Mouse (Mus musculus): ENCODE data around the gene Fam8a1. TPM values are rescaled to one million over a fixed set of nuclear protein-coding genes. Genes with fewer than 3 reads are reported as not detected.

Gene Fam8a1
- 10 to 100 TPM; 84.7 to 86.4 TPM for total RNA-seq (2021)
- long read RNA-seq, transcript Fam8a1-201 (5 exons, 3,664 nt) = major isoform, 45 of 54 reads
- long read RNA-seq, partial matches to known transcripts = 2 of 54 reads
- long read RNA-seq, other reads (novel, unspliced or antisense) = 7 of 54 reads

DNA sequence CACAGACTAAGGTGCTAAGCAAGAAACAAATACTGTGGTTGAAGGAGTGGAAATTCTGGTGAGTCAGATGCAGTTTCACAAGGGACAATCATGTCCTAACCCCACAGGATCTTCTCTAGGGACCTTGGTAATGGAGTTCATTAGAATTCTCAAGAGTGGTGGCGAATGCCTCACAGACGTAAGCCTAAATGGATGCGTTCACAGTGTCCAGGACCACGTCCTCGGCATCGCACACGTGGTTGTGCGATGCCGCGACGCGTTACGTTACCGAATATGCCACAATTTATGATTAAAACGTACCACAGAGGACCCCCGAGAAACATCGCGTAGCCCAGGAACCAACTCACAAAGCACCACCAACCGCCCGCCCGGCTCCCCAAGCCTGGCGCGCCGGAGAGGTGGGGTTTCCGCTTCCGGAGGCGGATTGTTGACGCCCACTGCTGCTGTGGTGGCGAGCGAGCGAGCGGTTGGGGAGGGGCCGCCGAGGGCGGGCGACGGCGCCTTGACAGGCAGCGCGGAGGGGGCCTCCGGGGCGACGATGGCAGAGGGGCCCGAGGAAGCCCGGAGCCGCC lies at the start of gene Fam8a1:
Gene Fam8a1, plus strand, starts transcription at position 475 of the 572 bp plus-strand sequence.
- peak; percentile 87 to 92 for DNase-seq (ENCODE audit: low spot score in 2 of 2)

DNA sequence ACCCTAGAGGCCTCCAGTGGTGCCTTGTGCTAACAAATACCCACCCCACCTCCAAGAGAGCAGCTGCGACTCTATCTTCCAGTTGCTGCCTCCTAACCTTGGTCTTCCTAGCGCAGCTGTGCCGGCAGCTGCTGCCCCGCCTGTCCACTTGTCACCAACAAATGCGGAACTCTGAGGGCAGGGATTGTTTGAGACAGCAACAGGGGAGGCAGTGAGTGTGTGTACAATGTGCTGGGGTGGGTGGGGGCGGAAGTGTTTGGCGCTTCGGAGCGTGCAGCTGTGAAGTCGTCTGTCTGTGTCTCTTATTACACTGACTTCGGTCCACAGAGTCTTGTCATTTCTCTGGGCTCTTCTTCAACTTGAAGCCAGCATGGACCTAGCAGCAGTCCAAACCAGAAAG lies 49.7 kb upstream of the Fam8a1 start:
- DNase-seq (ENCODE audit: low spot score in 2 of 2) = peak in 1 of 2 experiments; percentile 39

DNA sequence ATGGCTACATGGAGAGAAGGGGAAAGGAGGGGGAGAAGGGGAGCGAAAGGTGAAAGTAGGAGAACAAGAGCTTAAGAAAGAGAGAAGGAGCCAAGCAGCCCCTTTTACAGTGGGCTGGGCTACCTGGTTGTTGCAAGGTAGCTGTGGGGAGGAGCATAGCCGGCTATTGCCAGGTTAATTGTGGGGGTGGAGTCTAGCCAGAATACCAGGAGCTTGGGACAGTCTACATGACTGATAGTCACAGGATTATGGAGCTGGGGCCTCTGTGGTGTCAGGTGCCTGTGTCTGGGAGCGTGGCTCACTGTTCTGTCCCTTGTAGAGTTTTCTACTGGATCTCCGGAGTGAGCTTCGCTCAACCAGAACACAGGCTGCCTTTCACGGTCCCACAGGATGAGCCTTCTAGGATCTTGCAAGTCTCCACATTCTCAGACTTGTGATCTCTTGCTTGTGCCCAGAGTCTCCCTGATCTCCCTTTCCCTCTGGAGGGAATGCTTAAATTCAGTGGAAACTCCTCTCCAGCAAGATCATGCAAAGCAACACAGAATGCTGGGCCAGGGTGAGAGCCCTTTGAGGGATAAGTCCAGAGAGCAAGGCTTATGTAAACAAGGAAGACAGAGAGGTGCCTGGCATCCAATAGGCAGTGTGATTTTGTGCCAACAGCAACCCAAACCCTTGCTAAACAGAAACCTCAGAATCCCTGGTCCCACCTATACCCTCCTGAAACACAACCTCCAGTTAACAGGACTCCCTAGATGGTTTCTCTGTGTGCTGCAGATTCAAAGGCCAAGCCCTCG lies 48.2 kb upstream of the Fam8a1 start:
- DNase-seq (ENCODE audit: low spot score in 2 of 2) = no peak

DNA sequence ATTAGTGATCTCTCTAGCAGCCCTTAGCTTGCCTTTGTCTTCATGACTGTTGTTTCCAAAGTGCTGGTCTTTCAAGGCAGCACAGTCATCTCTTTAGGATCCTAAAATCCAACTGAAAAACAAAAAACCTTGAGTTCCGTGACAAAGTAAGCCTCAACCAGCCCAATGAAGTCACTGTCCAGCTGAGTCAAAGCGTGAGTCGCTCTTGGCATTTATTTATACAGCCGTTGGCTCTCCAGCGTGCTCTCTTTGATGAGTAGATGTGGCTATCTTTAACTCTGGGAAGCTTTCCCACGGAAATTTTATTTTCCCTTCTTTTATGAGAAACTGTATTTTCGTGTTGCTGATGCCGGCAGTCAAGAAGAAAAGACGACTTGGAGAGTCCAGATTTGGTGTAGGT lies 42.7 kb upstream of the Fam8a1 start:
- DNase-seq (ENCODE audit: low spot score in 2 of 2) = no peak

DNA sequence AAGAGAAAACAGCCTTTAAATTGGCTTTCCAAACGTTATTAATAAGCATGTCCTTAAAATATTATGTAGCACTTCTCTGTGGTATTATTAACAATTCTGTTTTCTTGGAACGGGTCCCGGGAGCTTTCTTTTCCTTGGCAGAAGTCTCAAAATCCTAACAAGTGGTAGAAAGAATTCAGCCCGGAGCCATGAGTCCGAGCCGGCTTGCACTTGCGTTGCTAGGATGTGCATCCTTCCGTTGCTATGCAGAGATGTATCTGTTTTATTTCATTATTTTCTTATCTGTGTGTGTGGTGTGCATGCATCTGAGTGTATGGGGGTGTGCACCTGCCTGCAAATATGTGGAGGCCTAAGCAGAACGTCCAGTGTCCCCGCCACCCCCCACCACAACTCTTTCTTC lies 41.5 kb upstream of the Fam8a1 start:
- DNase-seq (ENCODE audit: low spot score in 2 of 2) = peak; percentile 55 to 81

DNA sequence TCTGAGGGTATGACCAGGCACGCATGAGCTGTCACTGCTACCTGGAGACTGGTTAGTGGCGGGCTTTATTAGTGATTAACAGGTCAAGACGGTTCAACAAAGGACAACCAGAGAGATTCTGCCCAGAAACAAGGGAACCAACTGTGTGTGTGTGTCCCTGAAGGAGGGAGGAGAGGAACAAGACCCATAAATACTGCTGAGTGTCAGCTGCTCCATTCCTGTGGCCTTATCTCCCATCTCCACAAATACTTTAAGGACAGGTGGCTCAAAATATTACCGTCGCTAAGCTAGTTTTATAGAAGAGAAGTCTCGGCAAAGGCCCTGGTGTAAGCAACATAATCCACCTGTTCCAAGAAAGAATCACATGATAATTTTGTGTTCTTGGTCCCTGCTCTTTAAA lies 39.9 kb upstream of the Fam8a1 start:
- no peak for DNase-seq (ENCODE audit: low spot score in 2 of 2)

DNA sequence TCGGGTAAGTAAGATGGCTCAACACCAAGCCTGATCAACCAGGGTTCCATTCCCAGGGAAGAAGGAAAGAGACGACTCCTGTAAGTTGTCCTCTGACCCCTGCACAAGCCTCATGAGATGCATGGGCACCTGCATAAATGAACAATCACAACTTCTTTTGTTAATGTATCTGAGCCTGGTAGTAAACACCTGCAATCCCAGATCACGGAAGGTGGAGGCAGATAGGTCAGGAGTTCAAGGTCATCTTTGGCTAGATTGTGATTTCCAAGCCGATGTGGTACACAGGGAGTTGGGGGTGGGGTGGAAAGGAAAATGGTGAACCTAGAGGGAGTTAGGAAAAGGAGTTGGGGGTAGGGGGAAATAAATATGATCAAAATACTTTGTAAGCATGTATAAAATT lies 36.5 kb upstream of the Fam8a1 start:
- DNase-seq (ENCODE audit: low spot score in 2 of 2) = no peak

DNA sequence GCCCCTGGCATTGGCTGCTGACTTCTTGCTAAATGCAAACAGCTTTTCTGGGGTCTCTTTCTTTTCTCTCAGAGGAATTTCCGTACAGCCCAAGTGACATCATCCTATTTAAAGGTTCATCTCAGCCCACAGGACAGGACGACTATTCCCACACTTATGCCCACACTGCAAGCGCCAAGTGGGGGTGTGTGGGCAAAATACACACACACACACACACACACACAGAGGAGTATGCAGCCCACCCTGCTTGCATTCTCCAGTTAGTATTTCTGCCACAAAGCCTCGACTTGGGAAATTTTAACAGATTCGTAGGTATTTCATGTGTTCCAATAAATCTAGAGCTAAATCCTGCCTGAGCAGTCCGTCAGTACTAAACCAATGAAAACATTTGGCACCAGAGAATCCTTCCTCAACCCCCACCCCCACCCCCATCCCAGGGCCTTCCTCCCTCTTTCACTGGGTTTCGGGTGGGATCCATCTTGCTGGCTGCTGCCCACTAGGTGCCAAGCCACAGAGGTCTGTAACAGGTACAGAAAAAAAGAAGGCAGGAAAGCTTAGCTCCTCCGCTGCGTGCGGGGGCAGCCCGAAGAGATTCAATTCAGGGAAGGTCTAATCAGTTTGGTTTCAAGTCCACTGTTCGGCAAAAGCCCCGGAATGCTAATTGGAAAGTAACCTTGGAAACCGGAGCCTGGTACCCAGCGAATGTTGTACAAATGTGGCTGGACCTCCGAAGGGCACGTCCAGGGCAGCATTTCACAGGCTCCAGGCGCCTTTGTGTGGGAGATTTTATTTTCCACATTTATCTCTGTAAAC lies 35.8 kb upstream of the Fam8a1 start:
- peak; percentile 26 to 57 for DNase-seq (ENCODE audit: low spot score in 2 of 2)

DNA sequence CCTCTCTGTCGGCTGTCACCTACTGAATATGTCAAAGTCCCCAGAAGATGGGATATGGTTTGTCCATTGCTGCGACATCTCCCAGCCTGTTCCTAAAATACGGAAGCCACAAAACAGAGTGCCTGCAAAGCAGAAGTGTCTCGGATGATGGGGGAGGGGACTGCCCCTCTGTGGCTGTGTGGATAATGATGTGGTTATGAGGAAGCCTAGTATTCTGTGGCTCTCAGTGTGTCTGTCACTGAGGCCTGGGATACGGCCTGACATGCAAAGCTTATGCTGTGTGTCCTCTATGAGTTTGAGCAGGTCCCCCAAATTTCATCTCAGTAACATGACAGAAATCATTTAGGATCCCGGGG lies 35.2 kb upstream of the Fam8a1 start:
- DNase-seq (ENCODE audit: low spot score in 2 of 2) = peak in 1 of 2 experiments; percentile 53

DNA sequence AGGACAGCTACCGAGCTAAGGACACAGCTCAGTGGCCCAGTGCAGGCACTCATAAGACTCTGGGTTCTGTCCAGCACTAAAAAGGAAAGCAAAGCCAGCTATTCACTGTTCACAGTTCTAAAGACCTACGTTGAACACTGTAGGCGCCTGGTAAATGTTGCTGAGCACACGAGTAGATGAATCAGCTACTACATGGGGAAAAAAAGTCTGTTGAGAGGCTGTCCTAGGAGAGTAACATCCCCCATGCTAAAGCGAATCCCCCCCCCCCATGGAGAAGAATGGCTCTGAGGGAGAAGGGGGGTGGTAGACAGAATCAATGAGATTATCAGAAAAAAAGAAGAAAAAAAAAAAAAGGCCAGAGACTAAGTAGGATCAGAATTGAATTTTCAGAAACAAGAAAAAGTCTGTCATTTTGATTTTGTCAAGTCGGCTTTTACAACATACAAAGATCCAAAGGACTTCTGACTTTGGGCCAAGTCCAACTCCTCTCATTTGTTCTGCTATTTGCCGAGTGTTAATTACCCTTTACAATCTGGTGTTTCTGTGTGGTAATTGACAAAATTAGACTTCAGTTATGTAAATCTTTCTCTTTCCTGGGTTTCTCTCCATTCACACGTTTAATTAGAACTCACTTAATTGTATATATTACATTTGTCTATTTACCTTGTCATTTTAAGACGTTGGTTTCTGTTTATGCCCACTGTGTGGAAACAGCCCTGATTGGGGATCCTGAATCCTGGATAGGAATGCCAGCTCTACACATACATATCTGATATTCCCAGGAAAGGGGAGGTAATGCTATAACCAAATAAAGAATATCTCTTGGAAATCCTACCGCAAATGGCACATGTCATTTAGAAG lies 28.5 kb upstream of the Fam8a1 start:
- peak; percentile 50 to 85 for DNase-seq (ENCODE audit: low spot score in 2 of 2)

DNA sequence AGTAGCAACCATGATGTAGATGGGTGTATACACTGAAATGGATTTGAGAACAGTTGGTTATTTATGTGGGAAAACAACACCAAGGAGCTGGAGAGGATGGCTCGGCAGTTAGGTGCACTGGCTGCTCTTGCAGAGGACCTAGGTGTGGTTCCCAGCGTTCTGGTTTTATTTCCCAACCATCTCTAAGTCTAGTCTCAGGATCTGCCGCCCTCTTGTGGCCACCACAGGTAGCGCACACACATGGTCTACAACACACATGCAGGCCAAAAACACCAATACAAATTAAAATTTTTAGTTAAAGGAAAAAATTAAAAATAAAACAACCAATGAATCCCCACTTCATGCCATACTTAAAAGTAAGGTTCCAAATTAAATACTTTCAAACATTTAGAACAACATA lies 27.0 kb upstream of the Fam8a1 start:
- DNase-seq (ENCODE audit: low spot score in 2 of 2) = no peak

DNA sequence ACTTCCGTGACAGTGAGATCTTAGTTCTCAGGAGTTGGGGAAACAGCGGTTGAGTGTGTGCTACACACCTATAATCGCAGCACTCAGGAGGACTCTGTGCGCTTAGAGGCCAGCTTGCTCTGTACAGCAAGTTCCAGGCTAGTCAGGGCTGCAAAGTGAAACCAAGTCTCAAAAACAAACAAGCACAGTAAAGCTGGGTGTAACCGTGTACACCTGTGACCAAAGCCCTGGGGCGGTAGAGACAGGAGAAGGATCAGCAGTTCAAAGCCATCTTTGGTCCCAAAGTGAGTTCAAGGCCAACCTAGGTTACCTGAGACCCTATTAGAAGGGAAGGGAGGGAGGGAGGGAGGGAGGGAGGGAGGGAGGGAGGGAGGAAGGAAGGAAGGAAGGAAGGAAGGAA lies 25.1 kb upstream of the Fam8a1 start:
- DNase-seq (ENCODE audit: low spot score in 2 of 2) = no peak

DNA sequence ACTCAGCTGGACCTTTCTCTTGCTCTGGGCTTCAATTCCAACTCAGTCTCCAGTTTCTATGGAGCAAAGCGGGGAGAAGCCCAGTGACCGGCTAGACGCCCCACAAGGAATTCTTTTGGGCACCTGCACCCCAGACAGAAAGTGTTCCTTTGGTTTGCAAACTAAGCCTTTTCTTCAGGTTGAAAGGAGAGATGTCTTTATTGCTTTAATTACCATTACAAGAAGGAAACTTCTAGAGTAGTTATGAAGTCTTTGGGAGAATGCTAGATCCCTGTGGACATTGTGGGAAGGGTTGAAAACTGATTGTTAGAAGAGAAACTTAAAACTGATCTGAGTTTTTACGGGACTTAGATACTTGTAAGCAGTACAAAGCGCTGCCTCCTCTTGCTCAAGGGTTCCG lies 23.8 kb upstream of the Fam8a1 start:
- DNase-seq (ENCODE audit: low spot score in 2 of 2) = no peak

DNA sequence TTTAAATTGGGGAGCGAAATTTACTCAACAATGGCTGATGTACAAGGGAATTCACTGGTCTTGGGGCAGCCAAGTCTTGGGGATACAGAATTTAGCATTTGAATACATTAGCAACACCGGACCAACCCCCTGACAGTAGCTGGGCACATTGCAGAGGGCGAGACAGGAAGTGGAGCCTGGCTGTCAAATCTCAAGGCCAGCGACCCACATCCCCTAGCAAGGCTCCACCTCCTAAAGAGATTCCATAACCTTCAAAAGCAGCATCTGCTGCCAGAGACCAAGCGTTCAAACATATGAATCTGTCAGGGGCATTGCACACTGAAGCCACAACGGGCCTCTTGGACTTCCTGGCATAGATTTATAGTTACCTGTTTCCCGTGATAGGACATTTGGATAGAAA lies 17.5 kb upstream of the Fam8a1 start:
- no peak for DNase-seq (ENCODE audit: low spot score in 2 of 2)

DNA sequence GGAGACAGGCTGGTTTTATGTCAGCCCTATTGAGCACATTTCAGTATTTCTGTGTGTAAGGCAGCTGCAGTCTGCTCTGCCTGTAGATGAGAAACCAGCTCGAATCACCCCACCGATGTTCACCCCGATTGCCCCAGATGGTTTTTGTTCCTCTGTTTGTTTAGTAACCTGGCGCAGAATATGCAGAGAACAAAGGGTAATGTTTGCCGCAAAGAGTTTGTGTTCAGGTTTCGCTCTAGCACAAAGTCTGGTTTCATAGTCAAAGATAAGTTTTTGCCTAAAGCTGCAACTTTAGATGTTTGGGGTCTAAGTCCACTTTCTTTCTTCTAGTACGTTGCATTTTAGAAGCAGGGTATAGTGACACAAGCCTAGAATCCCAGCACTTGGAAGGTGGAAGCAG lies 16.7 kb upstream of the Fam8a1 start:
- DNase-seq (ENCODE audit: low spot score in 2 of 2) = no peak

DNA sequence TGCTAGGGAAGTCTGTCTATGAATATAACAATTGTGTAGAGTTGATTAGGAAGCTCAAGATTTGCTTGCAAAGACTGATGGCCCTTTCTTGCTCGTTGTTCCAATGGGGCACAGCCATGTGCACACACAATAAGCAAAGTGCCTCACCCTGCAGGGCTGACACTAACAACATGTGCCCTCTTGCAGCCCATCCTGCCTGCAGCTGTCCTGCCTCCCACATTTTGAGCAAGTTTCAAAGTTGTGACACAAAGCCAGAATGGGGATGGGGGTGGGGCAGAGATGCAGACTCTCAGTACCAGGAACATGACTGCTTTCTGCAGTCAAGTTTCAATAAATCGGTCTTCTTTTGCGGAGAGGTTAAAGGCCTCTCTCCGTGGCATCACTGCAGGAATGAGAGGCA lies 15.7 kb upstream of the Fam8a1 start:
- peak in 1 of 2 experiments; percentile 58 for DNase-seq (ENCODE audit: low spot score in 2 of 2)

DNA sequence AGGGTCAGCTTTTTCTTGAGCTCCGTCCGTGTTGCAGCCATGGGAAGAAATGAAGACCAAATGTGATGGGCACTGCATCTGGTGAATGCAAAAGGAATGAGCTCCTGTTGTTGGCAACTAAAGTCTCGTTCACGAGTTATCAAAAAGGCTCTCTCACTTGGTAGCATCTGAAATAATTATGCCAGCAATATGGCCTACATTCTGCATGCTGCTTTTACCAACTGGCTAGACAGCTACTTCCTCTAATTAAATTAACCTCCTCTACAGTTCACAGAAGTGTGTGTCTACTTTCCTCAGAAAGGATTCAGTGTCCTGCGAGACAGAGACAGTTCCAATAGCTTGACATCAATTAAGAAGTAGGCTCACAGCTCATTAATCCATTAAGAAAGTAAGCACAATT lies 14.8 kb upstream of the Fam8a1 start:
- peak in 1 of 2 experiments; percentile 58 for DNase-seq (ENCODE audit: low spot score in 2 of 2)

DNA sequence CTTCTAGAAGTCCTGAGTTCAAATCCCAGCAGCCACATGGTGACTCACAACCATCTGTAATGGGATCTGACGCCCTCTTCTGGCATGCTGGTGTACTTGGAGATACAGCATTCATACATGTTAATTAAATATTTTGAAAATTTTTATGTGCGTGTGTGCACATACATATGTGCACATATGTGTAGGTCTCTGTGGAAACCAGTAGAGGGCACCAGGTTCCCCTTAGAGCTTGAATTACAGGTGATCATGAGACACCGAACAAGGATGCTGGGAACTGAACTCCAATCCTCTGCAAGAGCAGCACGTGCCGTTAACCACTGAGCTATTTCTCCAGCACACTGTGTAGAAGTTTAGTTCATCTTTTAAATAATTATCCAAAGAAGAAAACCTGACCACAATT lies 10.1 kb upstream of the Fam8a1 start:
- no peak for DNase-seq (ENCODE audit: low spot score in 2 of 2)

DNA sequence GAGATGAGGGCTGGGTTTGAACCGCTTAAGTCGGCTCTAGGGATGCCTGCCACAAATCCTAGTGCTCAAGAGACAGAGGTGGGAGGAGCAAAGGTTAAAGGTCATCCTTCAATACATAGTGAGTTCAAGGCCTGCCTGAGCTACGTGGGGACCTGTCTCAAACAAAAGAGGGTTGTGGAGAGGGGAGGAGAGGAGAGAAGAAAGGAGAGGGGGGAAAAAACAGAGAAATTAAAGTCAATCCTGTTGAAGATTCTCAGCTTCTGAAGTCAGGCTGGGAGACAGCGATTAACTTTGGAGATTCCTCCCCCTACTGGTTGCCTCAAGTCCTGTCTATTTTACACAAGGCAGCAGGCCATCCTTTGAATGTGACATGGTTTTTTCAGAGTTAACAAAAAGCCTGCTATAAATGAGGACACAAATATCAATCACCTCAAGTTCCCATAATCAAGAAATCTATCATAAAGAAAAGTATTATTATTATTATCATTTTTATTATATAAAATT lies 5.8 kb upstream of the Fam8a1 start:
- DNase-seq (ENCODE audit: low spot score in 2 of 2) = peak in 1 of 2 experiments; percentile 66

DNA sequence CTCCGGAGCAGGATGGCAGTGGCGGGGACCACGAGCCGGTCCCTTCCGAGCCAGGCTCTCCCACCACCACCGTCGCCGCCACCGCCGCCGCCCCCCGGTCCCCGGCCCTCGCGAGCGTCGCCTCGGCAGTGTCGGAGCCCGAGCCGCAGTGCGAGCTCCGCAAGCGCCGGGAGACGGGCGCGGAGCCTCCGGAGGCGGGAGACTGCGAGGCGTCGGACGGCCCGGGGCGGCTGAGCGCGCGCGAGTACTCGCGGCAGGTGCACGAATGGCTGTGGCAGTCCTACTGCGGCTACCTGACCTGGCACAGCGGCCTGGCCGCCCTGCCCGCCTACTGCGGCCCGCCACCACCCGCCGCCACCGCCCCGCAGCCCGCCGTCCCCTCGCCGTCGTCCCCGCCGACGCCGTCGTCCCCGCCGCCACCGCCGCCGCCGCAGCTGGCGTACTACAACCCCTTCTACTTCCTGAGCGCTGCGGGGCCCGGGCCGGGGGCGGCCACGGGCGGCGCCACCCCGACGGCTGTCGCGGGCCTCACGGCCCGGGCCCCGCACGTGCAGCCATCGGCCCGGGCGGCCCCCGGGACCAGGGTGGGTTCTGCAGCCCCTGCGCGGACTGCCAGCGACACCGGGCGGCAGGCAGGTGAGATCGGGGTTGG lies 424 bp downstream of the Fam8a1 start:
- no peak for DNase-seq (ENCODE audit: low spot score in 2 of 2)

Measured in layer of hippocampus, adult 18-20 months (tissue).